Mouse (Mus musculus) hindbrain, embryonic 15.5 days (tissue): ENCODE data around the gene Pank4. TPM values are rescaled to one million over a fixed set of nuclear protein-coding genes. Genes with fewer than 3 reads are reported as not detected.

ENCODE experiments used
- ATAC-seq: fragments of 200-750 bp; cut with Nextera tagmentation; 2 replicates; pipeline ENCODE4 v1.8.0; 2017; ENCODE audit warnings: low read depth, moderate number of reproducible peaks, moderate TSS enrichment; ENCODE audit not compliant: low FRiP score
- H3K27ac ChIP-seq: fragments of 300-500 bp; sonication (generic); replicated peaks from 2 replicates; pipeline ENCODE4 v1.5.1; 2015; ENCODE audit warnings: mild to moderate bottlenecking, inconsistent platforms
- H3K27me3 ChIP-seq: fragments of 300-500 bp; sonication (generic); 2 replicates; pipeline ENCODE4 v1.6.1; 2015; ENCODE audit warnings: control low read depth, inconsistent platforms
- H3K36me3 ChIP-seq: fragments of 300-500 bp; sonication (generic); 2 replicates; pipeline ENCODE4 v1.6.1; 2015; ENCODE audit warnings: control low read depth, inconsistent platforms
- H3K4me1 ChIP-seq: fragments of 300-500 bp; sonication (generic); replicated peaks from 2 replicates; pipeline ENCODE4 v1.6.1; 2015; ENCODE audit warnings: control low read depth, inconsistent platforms
- H3K4me2 ChIP-seq: fragments of 300-500 bp; sonication (generic); 2 replicates; pipeline ENCODE4 v1.6.1; 2015; ENCODE audit warnings: moderate library complexity, mild to moderate bottlenecking, inconsistent platforms
- H3K4me3 ChIP-seq: fragments of 300-500 bp; sonication (generic); 2 replicates; pipeline ENCODE4 v1.5.1; 2015; ENCODE audit warnings: mild to moderate bottlenecking, inconsistent platforms
- H3K9ac ChIP-seq: fragments of 300-500 bp; sonication (generic); 2 replicates; pipeline ENCODE4 v1.6.1; 2015; ENCODE audit warnings: inconsistent platforms
- H3K9me3 ChIP-seq: fragments of 300-500 bp; sonication (generic); 2 replicates; pipeline ENCODE4 v1.6.1; 2016; ENCODE audit warnings: control low read depth, inconsistent platforms
- WGBS: fragments of 180-500 bp; shearing (Covaris S2); methylation state at CpG from one replicate; pipeline ENCODE4 v1.1.7; 2015; 5-methylcytosine and 5-hydroxymethylcytosine counted together
- polyA plus RNA-seq: library from polyadenylated mRNA; unstranded; fragments of >200 nt; fragmentation: Nextera tagmentation; extraction: Ambion mirVana; gene quantifications from 2 replicates; pipeline ENCODE4 v1.2.1, GENCODE M21; 2015

Pank4 gene
- polyA plus RNA-seq, 1 experiment from 2014 or later, result 37.3 TPM

DNA sequence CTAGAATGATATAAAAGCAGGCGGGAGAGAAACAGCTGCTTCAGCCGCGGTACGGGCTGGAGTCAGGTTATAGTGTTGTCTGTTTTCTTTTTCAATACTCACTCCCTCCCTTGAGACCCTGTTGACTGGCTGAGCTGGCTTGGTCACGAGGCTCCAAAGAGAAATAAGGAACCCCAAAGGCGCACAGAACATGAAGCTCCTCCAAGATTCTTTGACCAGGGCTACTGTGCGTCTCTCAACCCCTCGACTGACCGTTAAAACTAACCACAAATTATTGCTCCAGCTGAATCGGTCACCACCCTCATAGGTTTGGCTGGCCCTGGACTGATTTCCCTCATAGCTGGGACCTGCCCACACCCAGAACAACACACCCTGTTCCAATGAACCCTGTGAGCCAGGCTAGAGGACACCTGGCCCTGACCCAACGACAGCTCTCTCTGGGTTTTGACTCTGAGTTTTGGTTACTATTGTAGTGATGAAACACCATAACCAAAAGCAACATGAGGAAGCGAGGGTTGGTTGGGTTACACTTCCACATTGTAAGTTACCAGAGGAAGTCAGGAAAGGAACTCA is 34.7 kb upstream of the Pank4 start:
- 81% methylated on average over 12 of the region's 12 CpGs for WGBS
- H3K36me3 ChIP-seq, result no peaks in the 10 kb centered on the region
- no peaks in the 10 kb centered on the region for H3K27me3 ChIP-seq
- no peak overlapping the region for H3K4me2 ChIP-seq
- no peak overlapping the region for H3K27ac ChIP-seq
- no peak overlapping the region for H3K4me3 ChIP-seq
- no peaks in the 10 kb centered on the region; the same call in 1 of the 2 replicates for H3K4me1 ChIP-seq
- H3K9me3 ChIP-seq, result no peaks in the 10 kb centered on the region
- ATAC-seq, result no peak
- H3K9ac ChIP-seq, result no peak overlapping the region

DNA sequence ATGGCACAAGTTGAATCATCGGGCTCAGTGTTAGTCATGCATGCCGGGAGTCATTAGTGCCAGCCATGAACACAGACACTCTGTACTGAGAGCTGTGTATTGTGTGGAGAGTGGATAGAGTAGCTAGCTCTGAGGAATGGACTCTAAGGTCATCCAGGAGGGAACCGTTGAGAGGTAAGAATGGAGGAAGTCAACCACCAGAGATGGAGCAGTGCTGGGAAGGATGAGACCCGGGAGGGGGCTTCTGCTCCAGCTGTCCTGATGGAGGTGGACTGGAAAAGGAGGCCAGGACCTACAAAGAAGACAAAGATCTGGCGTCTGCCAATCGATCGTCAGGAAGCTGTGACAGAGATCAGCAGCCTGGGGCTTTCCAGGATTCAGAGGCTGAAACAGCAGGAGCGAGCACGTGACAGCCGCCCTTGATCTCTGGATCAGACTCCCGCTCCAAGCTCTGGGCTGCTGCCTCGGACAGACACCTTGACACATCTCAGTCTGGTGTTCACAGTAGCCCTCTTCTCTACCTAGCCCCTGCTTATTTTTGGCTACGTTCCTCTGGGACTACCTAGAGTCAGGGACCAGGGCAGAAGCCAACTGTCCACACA is 30.5 kb upstream of the Pank4 start:
- Histone ChIP-seq H3K9me3 (no peaks in the 10 kb centered on the region), H3K9ac (no peak overlapping the region), H3K27ac (no peak overlapping the region), H3K27me3 (no peaks in the 10 kb centered on the region), H3K4me3 (no peak overlapping the region), H3K4me2 (no peak overlapping the region), H3K36me3 (no peaks in the 10 kb centered on the region), H3K4me1 (no peaks in the 10 kb centered on the region; the same call in 1 of the 2 replicates)
- ATAC-seq, result no peak
- WGBS, result 57% methylated on average over 13 of the region's 13 CpGs

GRCm38 (mm10) chr4:154934800-154935199 is 29.1 kb upstream of the Pank4 start:
- Histone ChIP-seq H3K9ac (no peak overlapping the region), H3K27me3 (no peaks in the 10 kb centered on the region), H3K9me3 (no peaks in the 10 kb centered on the region), H3K27ac (no peak overlapping the region), H3K36me3 (no peaks in the 10 kb centered on the region), H3K4me3 (no peak overlapping the region), H3K4me1 (no peaks in the 10 kb centered on the region; the same call in 1 of the 2 replicates), H3K4me2 (no peak overlapping the region)
- WGBS, result 97% methylated on average over 2 of the region's 2 CpGs
- ATAC-seq, result no peak

DNA sequence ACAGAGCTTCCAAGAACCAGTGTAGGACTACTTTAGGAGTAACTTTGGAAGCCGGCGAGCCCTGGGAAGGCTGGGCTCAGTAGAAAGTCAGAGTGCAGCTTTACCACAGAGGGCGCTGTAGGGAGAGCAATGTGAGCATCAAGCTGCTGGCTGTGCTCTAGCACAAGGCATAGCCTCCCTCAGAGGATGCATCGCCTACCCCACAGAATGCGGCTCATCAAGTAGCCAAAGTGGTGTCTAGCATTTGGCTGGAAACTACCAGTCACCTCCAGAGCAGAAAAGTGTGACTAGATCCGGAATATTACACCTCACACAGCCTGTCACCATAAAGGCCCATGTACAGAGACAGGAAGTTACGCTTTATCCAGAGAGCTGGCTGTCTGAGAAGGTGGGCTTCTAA is 28.1 kb upstream of the Pank4 start:
- no peak overlapping the region for H3K9ac ChIP-seq
- no peaks in the 10 kb centered on the region; the same call in 1 of the 2 replicates for H3K4me1 ChIP-seq
- H3K36me3 ChIP-seq, result no peaks in the 10 kb centered on the region
- H3K4me2 ChIP-seq, result no peak overlapping the region
- no peaks in the 10 kb centered on the region for H3K9me3 ChIP-seq
- no peak overlapping the region for H3K4me3 ChIP-seq
- WGBS, result 84% methylated on average over 7 of the region's 7 CpGs
- H3K27me3 ChIP-seq, result no peaks in the 10 kb centered on the region
- no peak for ATAC-seq
- H3K27ac ChIP-seq, result no peak overlapping the region

DNA sequence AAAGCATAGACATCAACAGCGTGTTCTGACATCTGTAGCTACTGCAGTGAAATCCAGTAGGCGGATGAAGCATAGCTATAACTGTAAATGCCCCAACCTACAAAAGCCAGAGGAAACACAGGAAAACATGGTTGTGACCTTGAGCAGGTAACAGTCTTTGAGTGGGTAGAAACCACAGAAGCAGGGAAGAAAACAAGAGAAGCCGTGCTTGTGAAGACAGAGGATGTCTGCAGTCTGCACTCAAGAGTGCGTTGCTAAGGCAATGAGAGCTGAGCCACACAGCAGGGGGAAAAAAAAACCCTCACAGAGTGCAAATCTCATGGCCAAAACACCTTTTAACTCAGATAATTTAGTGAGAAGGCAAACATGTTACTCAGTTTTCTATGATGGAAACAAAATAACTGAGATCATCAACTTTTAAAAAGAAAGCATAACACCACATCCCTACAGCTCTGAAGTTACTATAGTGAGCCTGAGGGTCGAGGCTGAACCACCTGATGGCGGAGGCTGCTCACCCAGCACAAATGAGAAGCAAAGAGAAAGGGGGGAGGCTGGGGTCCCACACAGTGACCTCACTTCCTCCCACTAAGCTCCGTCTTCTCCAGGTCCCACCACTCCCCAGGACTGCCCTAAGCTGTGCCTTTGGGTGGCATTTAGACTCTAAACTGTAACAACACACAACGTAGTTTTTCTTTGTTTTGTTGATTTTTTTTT is 27.2 kb upstream of the Pank4 start:
- Histone ChIP-seq H3K4me3 (no peak overlapping the region), H3K4me1 (no peaks in the 10 kb centered on the region; the same call in 1 of the 2 replicates), H3K27me3 (no peaks in the 10 kb centered on the region), H3K27ac (no peak overlapping the region), H3K9me3 (no peaks in the 10 kb centered on the region), H3K9ac (no peak overlapping the region), H3K36me3 (no peaks in the 10 kb centered on the region), H3K4me2 (no peak overlapping the region)
- WGBS, result 49% methylated on average over 8 of the region's 8 CpGs
- ATAC-seq, result no peak

DNA sequence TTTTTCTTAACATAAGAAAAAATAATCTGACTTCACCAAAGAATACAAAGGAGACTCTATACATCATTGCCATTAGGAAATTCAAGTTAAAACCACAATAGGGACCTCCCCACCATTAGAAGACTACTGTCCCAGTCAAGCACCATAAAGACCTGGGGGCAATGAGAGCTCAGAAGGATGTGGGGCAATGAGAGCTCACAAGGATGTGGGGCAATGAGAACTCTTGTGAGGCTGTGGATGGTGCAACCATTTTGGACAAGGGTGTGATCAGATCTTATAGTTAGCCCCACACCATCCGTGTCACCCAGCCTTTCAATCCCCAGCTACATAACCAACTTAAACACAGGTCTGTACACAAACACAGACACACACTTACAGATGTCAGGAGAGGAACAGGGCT is 26.2 kb upstream of the Pank4 start:
- no peaks in the 10 kb centered on the region; the same call in 1 of the 2 replicates for H3K4me1 ChIP-seq
- ATAC-seq, result no peak
- no peak overlapping the region for H3K9ac ChIP-seq
- H3K4me2 ChIP-seq, result no peak overlapping the region
- no peaks in the 10 kb centered on the region for H3K9me3 ChIP-seq
- H3K36me3 ChIP-seq, result no peaks in the 10 kb centered on the region
- 92% methylated on average over 1 of the region's 1 CpGs for WGBS
- no peak overlapping the region for H3K4me3 ChIP-seq
- no peaks in the 10 kb centered on the region for H3K27me3 ChIP-seq
- no peak overlapping the region for H3K27ac ChIP-seq

- H3K9ac ChIP-seq, result no peak overlapping the region
- no peaks in the 10 kb centered on the region for H3K9me3 ChIP-seq
- H3K4me1 ChIP-seq, result no peaks in the 10 kb centered on the region
- no peaks in the 10 kb centered on the region for H3K36me3 ChIP-seq
- no peaks in the 10 kb centered on the region for H3K27me3 ChIP-seq
- no peak overlapping the region for H3K27ac ChIP-seq
- H3K4me2 ChIP-seq, result no peak overlapping the region
- no peak overlapping the region for H3K4me3 ChIP-seq
- 90% methylated on average over 2 of the region's 2 CpGs for WGBS
- ATAC-seq, result no peak
These were observed 23.8 kb upstream of the Pank4 start for GRCm38 (mm10) chr4:154940156-154940555.

GRCm38 (mm10) chr4:154941831-154942230 is 22.1 kb upstream of the Pank4 start:
- no peaks in the 10 kb centered on the region for H3K36me3 ChIP-seq
- no peaks in the 10 kb centered on the region for H3K27me3 ChIP-seq
- H3K4me2 ChIP-seq, result no peak overlapping the region
- no peak overlapping the region for H3K27ac ChIP-seq
- ATAC-seq, result no peak
- no peaks in the 10 kb centered on the region for H3K9me3 ChIP-seq
- WGBS, result 91% methylated on average over 5 of the region's 5 CpGs
- no peak overlapping the region for H3K4me3 ChIP-seq
- H3K4me1 ChIP-seq, result peaks cover 10% of the 10 kb centered on the region
- H3K9ac ChIP-seq, result no peak overlapping the region

DNA sequence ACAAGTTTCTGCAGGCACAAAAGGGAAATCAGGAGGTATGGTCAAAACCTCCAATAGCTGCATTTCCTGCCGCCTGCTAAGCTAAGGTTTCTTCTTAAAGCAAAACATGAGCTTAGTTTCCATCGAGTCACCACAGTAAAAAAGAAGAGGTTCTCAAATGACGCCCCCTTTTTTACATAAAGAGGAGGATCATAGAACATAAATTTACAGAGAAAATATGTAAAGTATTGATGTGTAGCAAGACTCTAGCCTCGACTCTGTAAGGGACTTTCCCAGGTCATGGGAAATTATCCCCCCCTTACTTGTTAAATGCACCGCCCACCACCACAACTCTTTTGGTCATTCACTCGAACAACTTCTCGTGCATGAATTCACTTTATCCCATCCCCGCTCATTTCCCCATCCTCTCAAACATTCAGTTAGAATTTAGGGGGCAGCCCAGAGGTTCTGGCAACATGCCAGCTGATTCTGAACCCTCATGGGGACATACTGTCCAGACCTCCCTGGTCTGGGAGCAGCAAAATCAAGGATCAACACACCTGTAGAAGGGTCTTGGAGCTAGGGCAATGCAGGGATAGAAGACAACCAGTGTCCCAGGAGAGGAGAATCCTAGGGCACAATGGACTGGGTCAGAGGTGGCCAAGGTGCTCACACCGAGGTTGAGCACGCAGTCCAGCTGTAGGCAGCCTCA is 21.1 kb upstream of the Pank4 start:
- WGBS, result 86% methylated on average over 10 of the region's 10 CpGs
- no peak for ATAC-seq

GRCm38 (mm10) chr4:154943323-154944039 is 20.4 kb upstream of the Pank4 start:
- H3K4me3 ChIP-seq, result no peak overlapping the region
- peaks cover 15% of the 10 kb centered on the region for H3K4me1 ChIP-seq
- no peak overlapping the region for H3K27ac ChIP-seq
- H3K4me2 ChIP-seq, result no peak overlapping the region
- H3K27me3 ChIP-seq, result no peaks in the 10 kb centered on the region
- WGBS, result 92% methylated on average over 6 of the region's 6 CpGs
- H3K9ac ChIP-seq, result no peak overlapping the region
- H3K9me3 ChIP-seq, result no peaks in the 10 kb centered on the region
- H3K36me3 ChIP-seq, result no peaks in the 10 kb centered on the region
- no peak for ATAC-seq

More for the DNA sequence above, 21.1 kb upstream of the Pank4 start:
- H3K4me2 ChIP-seq, result no peak overlapping the region
- no peak overlapping the region for H3K27ac ChIP-seq
- H3K9me3 ChIP-seq, result no peaks in the 10 kb centered on the region
- no peak overlapping the region for H3K4me3 ChIP-seq
- H3K27me3 ChIP-seq, result no peaks in the 10 kb centered on the region
- H3K36me3 ChIP-seq, result no peaks in the 10 kb centered on the region
- H3K9ac ChIP-seq, result no peak overlapping the region
- H3K4me1 ChIP-seq, result peaks cover 10% of the 10 kb centered on the region

DNA sequence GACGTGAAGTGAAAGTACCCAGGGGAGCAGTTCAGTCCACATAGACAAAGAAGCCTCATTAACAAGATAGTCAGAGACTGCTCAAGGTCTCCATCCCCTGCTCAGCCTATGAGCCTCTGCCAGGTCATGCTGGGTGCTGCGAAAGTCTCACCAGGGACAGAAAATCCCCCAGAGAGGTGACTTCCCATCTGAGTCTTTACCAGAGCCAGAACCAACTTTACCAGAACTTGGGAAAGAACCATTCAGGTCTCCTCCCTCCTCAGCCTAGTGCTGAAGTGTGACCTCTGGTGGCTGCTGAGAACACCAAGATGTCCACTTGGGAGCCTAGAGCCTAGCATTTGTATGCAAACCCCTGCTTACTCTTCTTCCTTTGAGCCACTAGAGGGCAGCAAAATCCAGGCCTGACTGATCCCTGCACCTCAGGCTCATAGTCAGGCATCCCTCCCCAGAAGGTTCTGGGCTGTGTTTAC is 19.8 kb upstream of the Pank4 start:
- Histone ChIP-seq H3K9me3 (no peaks in the 10 kb centered on the region), H3K27ac (no peak overlapping the region), H3K4me2 (no peak overlapping the region), H3K27me3 (no peaks in the 10 kb centered on the region), H3K36me3 (no peaks in the 10 kb centered on the region), H3K9ac (no peak overlapping the region), H3K4me3 (no peak overlapping the region), H3K4me1 (peaks cover 19% of the 10 kb centered on the region)
- peak; percentile 61 for ATAC-seq
- 7% methylated on average over 2 of the region's 2 CpGs for WGBS
